Mouse (Mus musculus) liver, adult (tissue): ENCODE data around the gene Cpsf4.

Experiments
- GATA4 ChIP-seq: IDR thresholded peaks from 2 replicates; pipeline ENCODE4 v1.6.1; 2014; ENCODE audit warnings: mild to moderate bottlenecking, low read length; ENCODE audit not compliant: insufficient replicate concordance

Cpsf4 gene

GRCm38 (mm10) chr5:145205041-145205440 is 38.0 kb downstream of the Cpsf4 start:
- no peak for TF ChIP-seq GATA4

- TF ChIP-seq GATA4: no peak
These were observed 40.4 kb downstream of the Cpsf4 start for GRCm38 (mm10) chr5:145207385-145207784.

- no peak for TF ChIP-seq GATA4
These were observed 40.9 kb downstream of the Cpsf4 start for GRCm38 (mm10) chr5:145207954-145208353.

- TF ChIP-seq GATA4: no peak
These were observed 44.3 kb downstream of the Cpsf4 start for GRCm38 (mm10) chr5:145211340-145211739.

DNA sequence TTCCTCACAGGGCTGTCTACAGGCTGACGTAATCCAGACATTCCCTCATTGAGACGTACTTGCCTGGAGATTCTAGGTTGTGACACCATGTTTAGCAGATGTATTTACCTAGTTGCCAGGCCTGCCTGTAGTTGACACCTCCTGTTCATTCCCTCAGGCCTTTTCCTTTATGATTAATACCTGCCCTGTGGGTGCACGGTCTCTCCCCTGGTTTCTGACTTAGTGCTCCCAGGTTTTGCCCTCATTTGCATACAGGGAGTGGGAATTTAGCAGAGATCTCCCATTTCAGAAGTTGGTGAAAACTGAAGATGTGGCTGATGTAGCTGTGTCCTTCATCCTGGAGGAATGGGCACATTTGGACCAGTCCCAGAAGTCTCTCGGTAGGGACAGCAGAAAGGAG is 45.2 kb downstream of the Cpsf4 start:
- TF ChIP-seq GATA4: no peak

GRCm38 (mm10) chr5:145213505-145213904 is 46.5 kb downstream of the Cpsf4 start:
- no peak for TF ChIP-seq GATA4

- TF ChIP-seq GATA4: no peak
These were observed 47.7 kb downstream of the Cpsf4 start for GRCm38 (mm10) chr5:145214679-145215078.

DNA sequence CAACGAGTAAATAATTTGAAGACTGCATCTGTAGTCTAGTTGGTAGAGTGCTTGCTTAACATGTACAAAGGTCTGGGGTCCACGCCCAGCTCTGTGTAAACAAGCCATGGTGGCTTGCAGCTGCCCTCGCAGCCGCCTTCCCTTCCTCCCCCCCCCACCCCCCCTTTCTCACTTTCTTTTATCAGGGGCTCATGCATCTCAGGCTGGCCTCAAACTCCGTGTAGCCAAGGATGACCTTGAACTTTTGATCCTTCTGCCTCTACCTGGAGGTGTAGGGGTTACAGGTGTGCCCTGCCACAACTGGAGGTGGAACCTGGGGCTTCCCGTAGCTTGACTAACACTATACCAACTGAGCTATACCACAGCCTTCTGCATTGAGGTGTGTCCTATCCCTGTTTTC is 50.7 kb downstream of the Cpsf4 start:
- TF ChIP-seq GATA4: no peak

DNA sequence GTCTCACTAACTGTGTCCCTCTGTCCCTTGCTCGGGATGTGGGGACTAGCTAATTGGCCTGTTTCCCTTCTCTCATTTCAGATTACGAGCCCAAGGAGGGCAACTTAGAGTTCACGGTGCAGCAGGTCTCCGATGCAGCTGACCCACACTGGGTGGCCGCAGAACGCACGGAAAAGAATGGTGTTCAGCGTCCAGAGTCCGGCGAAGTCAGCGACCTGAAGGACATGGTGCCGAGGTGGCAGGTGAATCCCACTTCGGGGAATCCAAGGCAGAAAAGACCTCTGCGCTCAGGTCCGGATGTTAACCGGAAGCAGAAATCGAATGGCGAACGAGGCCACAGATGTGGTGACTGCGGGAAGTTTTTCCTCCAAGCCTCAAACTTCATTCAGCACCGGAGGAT is 51.2 kb downstream of the Cpsf4 start:
- TF ChIP-seq GATA4: no peak

- no peak for TF ChIP-seq GATA4
These were observed 51.7 kb downstream of the Cpsf4 start for GRCm38 (mm10) chr5:145218671-145219070.

DNA sequence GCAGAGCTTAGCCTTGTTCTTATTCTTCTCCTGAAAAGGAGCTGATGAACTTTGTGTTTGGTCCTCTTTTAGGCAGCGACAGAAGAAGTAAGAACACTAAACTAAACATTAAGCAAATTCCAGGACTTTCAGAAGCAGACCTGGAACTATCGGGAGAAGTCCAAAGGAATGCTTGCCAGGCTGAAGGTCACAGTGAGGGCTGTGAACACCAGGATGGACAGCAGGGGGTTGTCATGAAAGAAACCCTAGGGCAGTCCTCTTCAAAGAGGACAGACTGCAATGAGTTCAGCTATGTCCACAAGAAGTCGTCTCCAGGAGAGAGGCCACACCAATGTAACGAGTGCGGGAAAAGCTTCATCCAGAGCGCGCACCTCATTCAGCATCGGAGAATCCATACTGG is 53.0 kb downstream of the Cpsf4 start:
- no peak for TF ChIP-seq GATA4

- no peak for TF ChIP-seq GATA4
These were observed 55.8 kb downstream of the Cpsf4 start for GRCm38 (mm10) chr5:145222840-145223239.

DNA sequence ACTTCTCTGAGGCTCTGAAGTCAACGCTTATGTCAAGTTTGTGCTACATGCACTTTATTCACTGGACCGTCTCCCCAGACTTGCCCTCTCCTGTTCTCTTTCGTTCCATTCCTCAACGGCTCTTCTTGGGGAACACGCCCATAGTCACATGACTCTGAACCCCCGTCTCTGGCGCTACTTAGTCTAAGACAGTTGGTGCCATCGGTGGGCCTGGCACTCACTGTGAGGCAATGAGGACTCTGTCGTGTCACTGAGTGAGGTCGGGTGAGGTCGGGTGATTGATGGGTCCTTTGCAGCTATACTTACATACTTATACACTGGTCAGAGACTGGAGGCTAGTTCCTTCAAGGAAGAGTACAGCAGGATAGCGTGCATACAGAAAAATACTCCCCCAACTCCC is 56.4 kb downstream of the Cpsf4 start:
- no peak for TF ChIP-seq GATA4

DNA sequence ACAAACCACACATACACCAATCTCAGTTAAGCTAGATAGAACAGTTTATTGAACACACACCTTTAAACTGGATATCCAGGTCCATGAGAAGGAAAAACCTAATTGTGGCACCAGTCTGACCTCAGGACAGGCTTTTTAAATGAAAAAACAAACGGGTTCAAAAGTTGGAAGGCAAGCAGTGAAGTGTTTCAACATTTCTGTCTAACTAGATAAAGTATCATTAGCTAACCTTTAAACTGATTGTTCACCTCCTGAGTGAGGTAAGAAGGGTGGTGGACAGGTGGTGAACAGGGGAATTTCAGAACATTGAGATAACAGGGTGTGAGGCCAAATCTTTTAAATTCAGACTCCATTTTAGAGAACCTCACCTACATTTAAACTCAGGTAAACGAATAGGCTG is 59.4 kb downstream of the Cpsf4 start:
- peak; percentile 65 for TF ChIP-seq GATA4

DNA sequence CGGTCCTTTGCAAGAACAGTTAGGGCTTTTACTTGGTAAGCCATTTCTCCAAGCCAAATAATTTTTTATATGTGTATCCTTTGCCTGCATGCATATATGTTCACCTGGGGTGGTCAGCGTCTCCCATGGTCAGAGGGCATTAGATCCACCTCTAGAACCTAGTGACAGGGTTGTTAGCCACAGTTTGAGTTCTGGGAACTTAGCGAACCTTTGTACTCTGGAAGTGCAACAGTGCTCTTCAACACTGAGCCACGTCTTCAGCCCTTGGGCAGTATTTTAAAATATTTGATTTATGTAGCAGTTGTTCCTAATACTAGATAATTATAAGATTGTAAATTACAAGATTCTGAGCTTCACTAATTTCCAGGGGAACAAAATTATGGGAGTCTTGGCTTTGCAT is 63.6 kb downstream of the Cpsf4 start:
- no peak for TF ChIP-seq GATA4

GRCm38 (mm10) chr5:145231367-145231871 is 64.4 kb downstream of the Cpsf4 start, which contains the start of gene Zfp655:
Gene Zfp655, plus strand, starts transcription at chr5:145231715.
- peak; percentile 94 for TF ChIP-seq GATA4
